Mouse (Mus musculus): ENCODE data around the gene Hspa1l.
"Not testable (repeated sequence)": the region's sequence is repeated elsewhere in the genome, so short reads cannot be mapped to it uniquely, and the experiment has no call there.

DNA sequence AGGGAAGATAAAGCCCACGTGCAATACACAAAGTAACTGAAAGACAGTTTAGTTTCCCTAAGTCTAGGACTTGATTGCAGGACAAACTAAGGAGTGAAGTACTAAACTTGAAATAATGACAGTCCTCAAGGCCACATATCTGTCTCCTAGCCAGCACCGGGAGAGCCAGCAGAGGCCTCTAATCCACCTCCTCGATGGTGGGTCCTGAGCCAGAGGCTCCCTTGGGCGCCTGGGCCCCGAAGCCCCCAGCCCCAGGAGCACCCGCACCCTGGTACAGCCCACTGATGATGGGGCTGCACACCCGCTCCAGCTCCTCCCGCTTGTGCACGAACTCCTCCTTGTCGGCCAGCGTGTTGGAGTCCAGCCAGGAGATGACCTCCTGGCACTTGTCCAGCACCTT is 2.7 kb upstream of the Hspa1l start, which contains the start of gene Gm20481:
- not testable (repeated sequence) for TF ChIP-seq CTCF (IDR thresholded peaks at IDR 0.05; ENCODE audit: control insufficient read depth, insufficient read depth, low read length); POLR2A (IDR thresholded peaks at IDR 0.05; ENCODE audit: borderline replicate concordance, control insufficient read depth, low read depth, low read length)
